Mouse (Mus musculus) forebrain, embryonic 16.5 days (tissue): ENCODE data around the gene Gm28044. TPM values are rescaled to one million over a fixed set of nuclear protein-coding genes. Genes with fewer than 3 reads are reported as not detected.
"Not testable (repeated sequence)": the region's sequence is repeated elsewhere in the genome, so short reads cannot be mapped to it uniquely, and the experiment has no call there.

Experiments
- ATAC-seq: fragments of 200-750 bp; cut with Nextera tagmentation; 2 replicates; pipeline ENCODE4 v1.8.0; 2017; ENCODE audit warnings: mild to moderate bottlenecking, moderate library complexity
- H3K27ac ChIP-seq: fragments of 300-500 bp; sonication (generic); 2 replicates; pipeline ENCODE4 v1.5.1; 2014; ENCODE audit warnings: low read length, control low read depth
- H3K27me3 ChIP-seq: fragments of 300-500 bp; sonication (generic); replicated peaks from 2 replicates; pipeline ENCODE4 v1.6.1; 2014; ENCODE audit warnings: low read length; ENCODE audit not compliant: control insufficient read depth, insufficient read depth
- H3K36me3 ChIP-seq: fragments of 300-500 bp; sonication (generic); 2 replicates; pipeline ENCODE4 v1.6.1; 2014; ENCODE audit not compliant: control insufficient read depth, insufficient read depth
- H3K4me1 ChIP-seq: fragments of 300-500 bp; sonication (generic); replicated peaks from 2 replicates; pipeline ENCODE4 v1.6.1; 2014; ENCODE audit warnings: low read length; ENCODE audit not compliant: control insufficient read depth, insufficient read depth
- H3K4me2 ChIP-seq: fragments of 300-500 bp; sonication (generic); 2 replicates; pipeline ENCODE4 v1.6.1; 2014; ENCODE audit warnings: mild to moderate bottlenecking, low read length, control low read depth
- H3K4me3 ChIP-seq: fragments of 300-500 bp; sonication (generic); replicated peaks from 2 replicates; pipeline ENCODE4 v1.5.1; 2014; ENCODE audit warnings: mild to moderate bottlenecking, low read length, control low read depth
- H3K9ac ChIP-seq: fragments of 300-500 bp; sonication (generic); replicated peaks from 2 replicates; pipeline ENCODE4 v1.6.1; 2014; ENCODE audit warnings: low read depth, low read length, control low read depth
- H3K9me3 ChIP-seq: fragments of 300-500 bp; sonication (generic); 2 replicates; pipeline ENCODE4 v1.6.1; 2016; ENCODE audit warnings: low read length; ENCODE audit not compliant: control insufficient read depth
- WGBS: fragments of 180-500 bp; shearing (Covaris S2); extraction: QIAGEN DNeasy Blood & Tissue Kit; methylation state at CpG from one replicate; pipeline ENCODE4 v1.1.7; 2014; 5-methylcytosine and 5-hydroxymethylcytosine counted together
- polyA plus RNA-seq: library from polyadenylated mRNA; unstranded; fragments of >200 nt; fragmentation: Nextera tagmentation; extraction: Ambion mirVana; gene quantifications from 2 replicates; pipeline ENCODE4 v1.2.1, GENCODE M21; 2015

Gene Gm28044
- polyA plus RNA-seq, 1 experiment from 2014 or later, result not detected

DNA sequence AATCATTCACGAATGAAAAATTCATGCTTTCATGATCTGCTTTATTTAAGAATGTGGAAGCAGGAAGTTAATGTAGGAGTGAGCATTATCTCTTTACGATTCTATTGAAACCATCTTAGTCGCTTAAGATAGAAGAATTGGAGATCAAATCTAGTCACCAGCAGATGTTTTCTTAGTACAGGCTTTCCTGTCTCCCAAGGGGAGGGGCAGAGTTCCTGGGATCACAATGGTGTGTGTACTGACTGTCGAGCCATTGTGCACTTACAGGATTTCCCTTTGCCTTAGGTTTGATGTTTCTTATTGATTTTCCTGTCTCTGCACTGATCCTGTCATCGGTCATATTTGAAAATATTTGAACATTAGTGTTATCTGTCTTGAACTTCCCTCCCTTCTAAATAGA lies 53.6 kb downstream of the Gm28044 start:
- 28% methylated on average over 5 of the region's 5 CpGs for WGBS
- peaks cover 6% of the 10 kb centered on the region for H3K4me1 ChIP-seq
- peak; percentile 55 for ATAC-seq
- H3K4me3 ChIP-seq, result peak overlapping the region; percentile 74
- no peaks in the 10 kb centered on the region for H3K36me3 ChIP-seq
- peaks cover 2% of the 10 kb centered on the region; the same call in 1 of the 2 replicates for H3K9me3 ChIP-seq
- H3K27me3 ChIP-seq, result no peaks in the 10 kb centered on the region
- H3K9ac ChIP-seq, result peak overlapping the region; percentile 87
- peak overlapping the region; percentile 96 for H3K4me2 ChIP-seq
- H3K27ac ChIP-seq, result peak overlapping the region; percentile 67

DNA sequence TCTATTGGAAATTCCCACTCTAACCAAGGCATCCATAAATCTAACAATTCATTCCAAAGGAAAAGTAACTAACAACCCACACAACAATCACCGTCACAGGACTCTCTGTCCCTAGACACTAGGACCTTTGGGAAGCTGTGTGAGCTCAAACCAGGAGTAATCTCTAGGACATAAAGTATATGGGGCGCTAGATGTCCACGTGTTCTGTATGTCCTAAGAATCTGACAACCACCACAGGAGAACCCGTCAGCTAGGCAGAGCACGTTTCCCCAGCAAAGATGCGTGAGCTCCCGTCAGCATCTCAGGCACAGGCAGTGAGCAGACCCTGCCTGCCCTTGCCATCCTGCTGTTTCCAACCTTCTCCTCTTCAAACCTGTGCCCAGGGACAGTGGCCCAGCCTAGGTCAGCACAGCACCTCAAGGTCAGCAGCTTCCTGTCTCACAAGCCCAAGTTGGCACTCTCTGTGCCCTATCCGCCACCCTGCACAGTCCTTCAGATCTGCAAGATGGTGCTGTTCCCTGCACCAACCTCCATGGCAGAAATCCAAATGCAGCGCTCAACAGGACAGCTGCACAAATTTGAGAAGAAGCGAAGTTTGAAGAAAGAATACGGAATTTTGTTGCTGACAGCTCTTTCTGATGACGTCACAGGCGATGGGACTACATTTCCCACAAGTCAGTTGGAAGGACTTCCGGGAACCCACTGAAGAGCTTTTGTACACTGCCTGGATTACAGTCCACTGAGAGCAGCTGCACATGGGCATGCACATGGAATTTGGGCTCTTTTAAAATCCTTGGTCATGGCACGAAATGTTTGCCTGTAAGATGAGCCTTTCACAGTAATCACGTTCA lies 54.3 kb downstream of the Gm28044 start, which contains the start of gene Zfp457:
Gene Zfp457, minus strand, starts transcription at position 664 of the 851 bp plus-strand sequence.
- Histone ChIP-seq H3K4me2 (peak within 1 kb of the TSS; percentile 96), H3K27ac (peak within 1 kb of the TSS; percentile 67), H3K4me3 (peak within 1 kb of the TSS; percentile 74), H3K36me3 (no peaks in the 10 kb centered on the region), H3K27me3 (no peaks in the 10 kb centered on the region), H3K4me1 (peaks cover 6% of the 10 kb centered on the region), H3K9ac (peak within 1 kb of the TSS; percentile 87), H3K9me3 (no peaks in the 10 kb centered on the region)
- ATAC-seq, result peak; percentile 99
- 11% methylated on average over 16 of the region's 16 CpGs for WGBS

DNA sequence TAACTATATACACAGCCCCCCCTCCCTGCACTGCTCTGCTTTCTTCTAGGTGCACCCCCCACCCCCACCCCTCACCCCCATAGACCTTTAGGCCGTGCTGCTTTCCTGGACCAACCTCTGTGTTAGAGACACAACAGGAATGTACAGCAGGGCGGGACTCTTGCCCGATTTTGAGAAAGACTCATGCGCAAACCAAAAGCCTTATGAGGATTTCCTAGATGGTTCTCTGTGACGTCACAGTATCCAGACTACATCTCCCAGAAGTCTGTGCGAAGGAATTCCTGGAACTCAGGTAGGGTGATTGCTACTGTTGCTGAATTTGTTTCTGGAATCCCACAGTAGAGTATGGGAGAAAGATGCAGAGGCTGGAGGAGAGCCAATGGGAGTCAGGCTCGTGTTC lies 82.0 kb downstream of the Gm28044 start, which contains the start of gene Zfp458:
Gene Zfp458, minus strand, starts transcription at position 153 of the 400 bp plus-strand sequence.
- H3K4me1 ChIP-seq, result no peaks in the 10 kb centered on the region
- no peaks in the 10 kb centered on the region for H3K9me3 ChIP-seq
- WGBS, result 49% methylated on average over 7 of the region's 7 CpGs
- H3K4me3 ChIP-seq, result no peak within 1 kb of the TSS
- no peaks in the 10 kb centered on the region for H3K36me3 ChIP-seq
- no peak within 1 kb of the TSS for H3K4me2 ChIP-seq
- no peaks in the 10 kb centered on the region for H3K27me3 ChIP-seq
- H3K27ac ChIP-seq, result no peak within 1 kb of the TSS
- H3K9ac ChIP-seq, result no peak within 1 kb of the TSS
- ATAC-seq, result peak; percentile 64

DNA sequence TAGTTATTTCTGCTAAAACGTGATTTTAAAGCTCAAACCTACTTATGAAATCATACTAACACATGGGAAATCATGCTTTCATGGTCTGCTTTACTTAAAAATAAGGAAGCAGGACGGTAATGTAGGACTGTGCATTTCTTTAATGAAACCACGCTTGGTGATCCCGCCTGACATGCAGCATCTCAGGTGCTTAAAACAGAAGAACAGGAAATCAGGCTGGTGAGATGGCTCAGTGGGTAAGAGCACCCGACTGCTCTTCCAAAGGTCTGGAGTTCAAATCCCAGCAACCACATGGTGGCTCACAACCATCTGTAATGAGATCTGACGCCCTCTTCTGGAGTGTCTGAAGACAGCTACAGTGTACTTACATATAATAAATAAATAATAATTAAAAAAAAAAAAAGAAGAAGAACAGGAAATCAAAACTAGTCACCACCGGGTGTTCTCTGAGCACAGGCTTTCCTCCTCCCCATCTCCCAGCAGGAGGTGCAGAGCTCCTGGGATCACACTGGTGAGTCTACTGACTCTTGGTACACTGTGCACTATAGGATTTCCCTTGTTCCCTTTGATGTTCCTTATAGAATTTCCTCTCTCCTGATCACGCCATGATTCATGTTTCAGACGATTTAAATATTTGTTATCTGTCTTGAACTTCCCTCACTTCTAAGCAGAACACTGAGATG lies 90.8 kb downstream of the Gm28044 start:
- H3K9me3 ChIP-seq, result not testable (repeated sequence)

DNA sequence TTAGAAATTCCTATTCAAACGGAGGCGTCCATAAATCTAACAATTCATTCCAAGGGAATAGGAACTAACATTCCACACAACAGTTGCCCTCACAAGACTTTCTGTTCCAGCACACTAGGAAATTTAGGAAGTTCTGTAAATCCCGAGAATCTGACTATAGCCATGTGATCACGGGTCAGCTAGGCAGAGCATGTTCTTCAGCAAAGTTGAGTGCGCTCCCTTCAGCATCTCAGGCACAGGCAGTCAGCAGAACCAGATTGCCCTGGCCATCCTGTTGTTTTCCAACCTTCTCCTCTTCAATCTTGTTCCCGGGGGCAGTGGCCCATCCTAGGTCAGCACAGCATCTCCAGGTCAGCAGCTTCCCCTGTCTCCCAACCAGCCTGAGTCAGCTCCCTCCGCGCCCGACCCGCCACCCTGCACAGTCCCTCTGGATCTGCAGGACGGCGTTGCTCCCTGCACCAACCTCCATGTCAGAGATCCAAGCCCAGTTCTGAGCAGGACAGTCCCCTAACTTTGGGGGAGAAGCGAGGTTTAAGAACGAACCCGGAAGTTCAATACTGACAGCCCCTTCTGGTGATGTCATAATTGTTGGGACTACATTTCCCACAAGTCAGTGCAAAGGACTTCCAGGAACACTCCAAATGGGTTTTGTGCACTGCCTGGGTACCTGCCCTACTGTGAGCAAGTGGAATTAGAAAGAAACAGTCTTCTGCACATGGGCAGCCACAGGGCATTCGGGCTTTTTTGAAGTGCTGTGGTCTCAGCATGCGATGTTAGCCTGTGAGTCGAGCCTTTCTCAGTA lies 91.6 kb downstream of the Gm28044 start:
- WGBS, result 7% methylated on average over 18 of the region's 18 CpGs
- Histone ChIP-seq H3K27ac (peak overlapping the region; percentile 66; the same call in 1 of the 2 replicates), H3K4me1 (peaks cover 6% of the 10 kb centered on the region), H3K27me3 (no peaks in the 10 kb centered on the region), H3K9me3 (peaks cover 6% of the 10 kb centered on the region; the same call in 1 of the 2 replicates), H3K9ac (peak overlapping the region; percentile 78), H3K36me3 (no peaks in the 10 kb centered on the region), H3K4me2 (peak overlapping the region; percentile 77), H3K4me3 (peak overlapping the region; percentile 80)
- ATAC-seq, result peak; percentile 99

More for the DNA sequence above, 90.8 kb downstream of the Gm28044 start:
- not testable (repeated sequence) for H3K4me1 ChIP-seq, H3K36me3 ChIP-seq, H3K27me3 ChIP-seq
- Histone ChIP-seq H3K4me2 (peak overlapping the region; percentile 77), H3K4me3 (peak overlapping the region; percentile 80), H3K27ac (peak overlapping the region; percentile 66; the same call in 1 of the 2 replicates), H3K9ac (peak overlapping the region; percentile 78)
- WGBS, result 48% methylated on average over 8 of the region's 9 CpGs
- peak; percentile 61 for ATAC-seq

Other genes starting within 250 kb of the Gm28044 start
- 0.10 TPM in 1 of 2 replicates, not detected in the other for gene Rslcan18, start 244.3 kb downstream of the Gm28044 start, polyA plus RNA-seq
- 4.6 and 4.8 TPM in 2 replicates for gene Zfp759, start 238.9 kb downstream of the Gm28044 start, polyA plus RNA-seq
- gene Rsl1, start 187.4 kb downstream of the Gm28044 start, polyA plus RNA-seq, result 8.6 and 9.4 TPM in 2 replicates
- 3.3 TPM in 2 replicates for gene Zfp455, start 166.0 kb downstream of the Gm28044 start, polyA plus RNA-seq
- gene Zfp458, start 82.1 kb downstream of the Gm28044 start, polyA plus RNA-seq, result 5.8 and 6.4 TPM in 2 replicates
- 0.86 and 1.9 TPM in 2 replicates for gene Zfp457, start 54.1 kb downstream of the Gm28044 start, polyA plus RNA-seq
- gene Zfp595, start 28.0 kb downstream of the Gm28044 start, polyA plus RNA-seq, result 1.7 and 2.1 TPM in 2 replicates
- gene Zfp953, start 69 bp upstream of the Gm28044 start, polyA plus RNA-seq, result 0.62 and 0.68 TPM in 2 replicates
- gene Gm28041, start 15.2 kb upstream of the Gm28044 start, polyA plus RNA-seq, result not detected in 2 replicates
- 0.61 and 0.80 TPM in 2 replicates for gene Zfp456, start 15.3 kb upstream of the Gm28044 start, polyA plus RNA-seq
- gene Zfp429, start 39.3 kb upstream of the Gm28044 start, polyA plus RNA-seq, result 4.4 and 5.3 TPM in 2 replicates
- 1.3 and 2.0 TPM in 2 replicates for gene Zfp459, start 60.9 kb upstream of the Gm28044 start, polyA plus RNA-seq
- gene Zfp874a, start 91.1 kb upstream of the Gm28044 start, polyA plus RNA-seq, result 9.7 and 11.0 TPM in 2 replicates
- gene Zfp874b, start 123.7 kb upstream of the Gm28044 start, polyA plus RNA-seq, result 4.9 and 5.1 TPM in 2 replicates
- 13.9 and 14.8 TPM in 2 replicates for gene Zfp58, start 140.0 kb upstream of the Gm28044 start, polyA plus RNA-seq
- gene Gm26965, start 165.6 kb upstream of the Gm28044 start, polyA plus RNA-seq, result not detected in 2 replicates
- gene Zfp87, start 165.6 kb upstream of the Gm28044 start, polyA plus RNA-seq, result 42.4 and 45.3 TPM in 2 replicates
- gene Zfp748, start 193.3 kb upstream of the Gm28044 start, polyA plus RNA-seq, result 16.7 and 19.6 TPM in 2 replicates
- 6.3 and 7.6 TPM in 2 replicates for gene Zfp729b, start 249.2 kb upstream of the Gm28044 start, polyA plus RNA-seq